Mouse (Mus musculus): ENCODE data around the gene Foxm1. TPM values are rescaled to one million over a fixed set of nuclear protein-coding genes. Genes with fewer than 3 reads are reported as not detected.

The Foxm1 gene
- polyA plus RNA-seq, 1 experiment from 2014 or later, result 5.7 TPM

- H3K4me1 ChIP-seq (replicated peaks; ENCODE audit: control insufficient read depth, insufficient read depth), result no peaks in the 10 kb centered on the region
- peak overlapping the region; percentile 72 for H3K4me2 ChIP-seq (replicated peaks; ENCODE audit: low read depth)
- TF ChIP-seq EP300 (optimal IDR thresholded peaks at IDR 0.05) (no peak), CTCF (IDR thresholded peaks at IDR 0.05; ENCODE audit: low read depth) (no peak)
- H3K27me3 ChIP-seq (ENCODE audit: control insufficient read depth, insufficient read depth, low read length), result no peaks in the 10 kb centered on the region
- ATAC-seq (ENCODE audit: low FRiP score, low TSS enrichment), result no peak
- WGBS, result 33% methylated on average over 15 of the region's 16 CpGs
- H3K9ac ChIP-seq (ENCODE audit: low read length), result peak overlapping the region; percentile 59
- H3K9me3 ChIP-seq (ENCODE audit: control insufficient read depth, low read length), result no peaks in the 10 kb centered on the region
- H3K27ac ChIP-seq (replicated peaks), result peak overlapping the region; percentile 92
- peak overlapping the region; percentile 65 for H3K4me3 ChIP-seq (ENCODE audit: low read depth, low read length)
- no peak for DNase-seq (ENCODE audit: low spot score)
- no peaks in the 10 kb centered on the region for H3K36me3 ChIP-seq (ENCODE audit: control insufficient read depth, insufficient read depth, low read length)
Observed at GRCm38 (mm10) chr6:128423496-128424268, 60.9 kb downstream of the Foxm1 start.

DNA sequence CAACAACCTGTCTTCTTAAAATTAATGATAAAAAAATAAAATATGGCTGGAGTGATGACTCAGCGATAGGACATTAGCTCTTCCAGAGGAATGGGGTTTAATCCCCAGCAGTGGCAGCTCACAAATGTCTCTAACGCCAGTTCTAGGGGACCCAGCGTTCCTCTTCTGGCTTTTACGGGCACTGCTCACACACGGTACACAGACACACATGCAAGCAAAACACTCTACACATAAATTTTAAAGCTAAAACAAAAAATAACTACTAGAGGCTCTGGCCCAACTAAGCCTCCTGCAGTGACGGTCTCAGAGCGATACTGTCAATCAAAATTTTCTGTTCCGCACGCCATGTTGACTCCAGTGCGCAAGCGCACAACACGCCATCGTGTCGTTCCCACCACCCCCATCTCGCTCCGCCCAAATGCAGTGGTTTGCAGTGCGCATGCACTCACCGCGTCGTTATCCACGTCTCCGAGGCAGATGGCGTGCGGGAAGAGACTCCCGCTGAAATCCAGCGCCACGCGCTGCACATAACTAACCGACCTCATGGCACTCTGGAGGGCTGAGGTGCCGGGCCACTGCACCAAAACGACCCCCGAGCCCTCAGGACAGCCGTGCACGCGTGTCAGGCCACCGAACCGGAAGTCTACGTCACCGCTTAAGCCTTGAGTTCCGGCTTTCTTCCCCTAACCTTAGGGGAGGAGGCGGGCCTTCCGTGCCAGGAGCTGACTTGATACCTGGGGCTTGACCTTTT, 61.7 kb downstream of the Foxm1 start, which contains the start of gene Itfg2:
Itfg2 (minus strand) TSS at position 663 of the 751 bp plus-strand sequence.
- no peaks in the 10 kb centered on the region for H3K9me3 ChIP-seq (ENCODE audit: control insufficient read depth, low read length)
- under 1% methylated on average over 42 of the region's 42 CpGs for WGBS
- peak within 1 kb of the TSS; percentile 72 for H3K4me2 ChIP-seq (replicated peaks; ENCODE audit: low read depth)
- DNase-seq (ENCODE audit: low spot score), result peak; percentile 95
- peak within 1 kb of the TSS; percentile 92 for H3K27ac ChIP-seq (replicated peaks)
- H3K4me1 ChIP-seq (replicated peaks; ENCODE audit: control insufficient read depth, insufficient read depth), result no peaks in the 10 kb centered on the region
- TF ChIP-seq CTCF (IDR thresholded peaks at IDR 0.05; ENCODE audit: low read depth) (peak; percentile 10; the same call in 1 of the 2 replicates), EP300 (optimal IDR thresholded peaks at IDR 0.05) (peak; percentile 22)
- H3K9ac ChIP-seq (ENCODE audit: low read length), result peak within 1 kb of the TSS; percentile 59
- no peaks in the 10 kb centered on the region for H3K27me3 ChIP-seq (ENCODE audit: control insufficient read depth, insufficient read depth, low read length)
- 0 out of 2 replicates have a peak, but pooled peaks cover 2% of the 10 kb centered on the region for H3K36me3 ChIP-seq (ENCODE audit: control insufficient read depth, insufficient read depth, low read length)
- peak; percentile 97 for ATAC-seq (ENCODE audit: low FRiP score, low TSS enrichment)
- peak within 1 kb of the TSS; percentile 65 for H3K4me3 ChIP-seq (ENCODE audit: low read depth, low read length)

DNA sequence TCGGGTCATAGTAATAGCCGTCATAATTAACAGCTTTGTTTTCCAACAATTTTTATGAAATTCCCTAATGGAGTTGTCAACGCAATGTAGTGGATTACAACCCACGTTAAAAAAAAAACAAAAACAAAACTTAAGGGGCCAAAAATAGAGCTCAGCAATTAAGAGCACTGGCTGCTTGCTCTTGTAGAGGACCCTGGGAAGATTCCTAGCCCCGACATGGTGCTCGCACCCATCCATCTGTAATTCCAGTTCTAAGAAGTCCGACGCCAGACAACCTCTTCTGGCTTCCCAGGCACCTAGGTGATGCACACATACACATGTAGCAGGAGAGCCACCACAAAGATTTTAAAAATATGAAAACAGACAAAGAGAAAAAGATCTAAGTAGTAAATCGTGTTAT, 62.3 kb downstream of the Foxm1 start:
- peak overlapping the region; percentile 65 for H3K4me3 ChIP-seq (ENCODE audit: low read depth, low read length)
- no peaks in the 10 kb centered on the region for H3K4me1 ChIP-seq (replicated peaks; ENCODE audit: control insufficient read depth, insufficient read depth)
- H3K9me3 ChIP-seq (ENCODE audit: control insufficient read depth, low read length), result no peaks in the 10 kb centered on the region
- no peak for DNase-seq (ENCODE audit: low spot score)
- no peaks in the 10 kb centered on the region for H3K27me3 ChIP-seq (ENCODE audit: control insufficient read depth, insufficient read depth, low read length)
- 19% methylated on average over 9 of the region's 9 CpGs for WGBS
- TF ChIP-seq CTCF (IDR thresholded peaks at IDR 0.05; ENCODE audit: low read depth) (no peak), EP300 (optimal IDR thresholded peaks at IDR 0.05) (no peak)
- peak overlapping the region; percentile 92 for H3K27ac ChIP-seq (replicated peaks)
- H3K9ac ChIP-seq (ENCODE audit: low read length), result peak overlapping the region; percentile 59
- H3K4me2 ChIP-seq (replicated peaks; ENCODE audit: low read depth), result peak overlapping the region; percentile 72
- no peak for ATAC-seq (ENCODE audit: low FRiP score, low TSS enrichment)
- peaks cover 5% of the 10 kb centered on the region; the same call in 1 of the 2 replicates for H3K36me3 ChIP-seq (ENCODE audit: control insufficient read depth, insufficient read depth, low read length)

Other genes with a start within 250 kb of the Foxm1 start
- 77.3 and 85.9 TPM in 2 replicates for gene Tspan9, start 219.4 kb upstream of the Foxm1 start, polyA plus RNA-seq (2015; fragmentation: Nextera tagmentation; extraction: Ambion mirVana)
- 1.5 and 2.2 TPM in 2 replicates for gene Tead4, start 62.1 kb upstream of the Foxm1 start, polyA plus RNA-seq (2015; fragmentation: Nextera tagmentation; extraction: Ambion mirVana)
- gene Tulp3, start 7.1 kb upstream of the Foxm1 start, polyA plus RNA-seq (2015; fragmentation: Nextera tagmentation; extraction: Ambion mirVana), result 5.0 and 5.3 TPM in 2 replicates
- 39.1 and 41.0 TPM in 2 replicates for gene Rhno1, start 56 bp upstream of the Foxm1 start, polyA plus RNA-seq (2015; fragmentation: Nextera tagmentation; extraction: Ambion mirVana)
- 0.10 and 0.18 TPM in 2 replicates for gene Tex52, start 12.5 kb downstream of the Foxm1 start, polyA plus RNA-seq (2015; fragmentation: Nextera tagmentation; extraction: Ambion mirVana)
- gene Gm44596, start 12.5 kb downstream of the Foxm1 start, polyA plus RNA-seq (2015; fragmentation: Nextera tagmentation; extraction: Ambion mirVana), result not detected in 2 replicates
- 2.2 and 3.4 TPM in 2 replicates for gene Nrip2, start 36.3 kb downstream of the Foxm1 start, polyA plus RNA-seq (2015; fragmentation: Nextera tagmentation; extraction: Ambion mirVana)
- 13.6 and 14.8 TPM in 2 replicates for gene Itfg2, start 62.0 kb downstream of the Foxm1 start, polyA plus RNA-seq (2015; fragmentation: Nextera tagmentation; extraction: Ambion mirVana)
- gene Fkbp4, start 75.7 kb downstream of the Foxm1 start, polyA plus RNA-seq (2015; fragmentation: Nextera tagmentation; extraction: Ambion mirVana), result 180 TPM in 2 replicates
- 1.5 and 3.1 TPM in 2 replicates for gene Pzp, start 163.8 kb downstream of the Foxm1 start, polyA plus RNA-seq (2015; fragmentation: Nextera tagmentation; extraction: Ambion mirVana)
- gene A2ml1, start 218.6 kb downstream of the Foxm1 start, polyA plus RNA-seq (2015; fragmentation: Nextera tagmentation; extraction: Ambion mirVana), result 3.1 TPM in 2 replicates